Mouse (Mus musculus) cerebellum, adult 9-10 months (tissue): ENCODE measurements around the gene Sox5.

ENCODE experiments used
- DNase-seq: peaks from one replicate; pipeline ENCODE4 v3.0.0; 2022

Gene Sox5

DNA sequence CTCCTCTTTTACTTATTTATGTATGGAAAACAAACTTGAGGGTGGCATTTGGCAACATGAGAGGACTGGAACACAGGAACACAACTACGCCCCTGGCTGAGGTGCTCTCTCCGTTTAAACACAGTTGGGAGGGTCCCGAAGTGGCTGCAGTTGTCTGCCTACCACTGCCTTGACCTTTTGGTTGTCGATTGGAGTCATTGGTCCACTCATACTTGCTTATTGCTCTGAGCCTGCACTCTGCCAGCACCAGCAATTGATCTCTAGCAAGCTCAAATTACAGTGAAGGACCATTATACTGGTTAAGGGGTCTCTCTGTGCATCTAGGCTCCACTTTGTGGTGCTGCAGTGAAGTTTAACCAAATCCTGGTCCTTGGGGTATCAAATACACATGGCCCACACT, 950.5 kb downstream of the Sox5 start:
- no peak for DNase-seq

DNA sequence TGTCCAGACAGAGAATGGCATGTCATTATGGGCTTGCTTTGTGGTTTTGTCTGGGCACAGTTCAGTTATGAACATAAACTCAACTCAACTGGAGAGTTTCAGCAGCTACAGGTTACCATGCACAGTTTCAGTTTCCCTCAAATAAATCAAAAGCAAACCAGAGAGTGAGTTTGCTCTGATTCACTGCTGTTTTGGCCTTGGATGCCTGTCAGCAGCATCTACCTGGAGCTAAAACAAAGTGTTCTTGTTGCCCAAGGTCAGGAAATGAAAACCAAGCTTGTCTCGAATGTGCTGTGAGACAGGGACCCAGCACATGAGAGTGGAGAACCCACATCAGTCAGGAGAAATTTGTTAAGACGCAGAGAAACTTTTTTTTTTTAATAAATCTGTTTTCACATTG, 951.6 kb downstream of the Sox5 start:
- no peak for DNase-seq

DNA sequence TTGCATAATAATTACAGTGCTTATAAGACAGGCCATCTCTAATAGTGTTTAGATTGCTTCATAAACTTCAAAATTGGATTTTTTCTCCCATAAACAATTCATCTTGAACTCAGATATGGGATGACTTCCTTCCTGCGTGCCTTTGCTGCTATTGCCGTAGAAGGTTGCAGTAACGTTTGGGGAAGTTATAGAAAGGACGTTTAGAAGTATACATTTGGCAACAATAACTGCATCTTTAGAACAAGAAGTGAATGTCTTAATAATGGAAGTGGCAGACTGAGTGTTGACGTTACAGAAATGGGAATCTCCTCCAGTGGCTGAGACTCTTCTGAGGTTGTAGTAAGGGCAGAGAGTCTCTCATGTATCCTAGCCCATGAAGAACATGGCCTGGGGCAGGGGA, 955.0 kb downstream of the Sox5 start:
- DNase-seq = no peak

DNA sequence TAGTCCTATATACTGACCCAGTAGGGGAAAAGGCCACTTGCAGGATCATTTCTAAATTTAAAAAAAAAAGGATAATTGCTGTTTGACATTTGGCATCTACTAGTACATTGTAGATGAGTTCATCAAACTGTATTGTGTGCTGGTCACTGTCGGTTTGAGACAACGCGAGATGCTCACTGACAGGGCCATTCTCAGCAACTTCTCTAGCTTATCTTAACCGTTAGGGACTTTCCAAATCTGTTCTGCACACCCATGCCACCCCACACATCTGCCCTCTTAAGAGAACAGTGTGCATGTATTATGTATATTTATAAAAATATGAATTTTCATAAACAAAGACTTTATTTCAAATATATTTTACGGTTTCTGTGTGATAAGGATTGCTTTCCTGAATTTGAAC, 955.8 kb downstream of the Sox5 start:
- DNase-seq = no peak

DNA sequence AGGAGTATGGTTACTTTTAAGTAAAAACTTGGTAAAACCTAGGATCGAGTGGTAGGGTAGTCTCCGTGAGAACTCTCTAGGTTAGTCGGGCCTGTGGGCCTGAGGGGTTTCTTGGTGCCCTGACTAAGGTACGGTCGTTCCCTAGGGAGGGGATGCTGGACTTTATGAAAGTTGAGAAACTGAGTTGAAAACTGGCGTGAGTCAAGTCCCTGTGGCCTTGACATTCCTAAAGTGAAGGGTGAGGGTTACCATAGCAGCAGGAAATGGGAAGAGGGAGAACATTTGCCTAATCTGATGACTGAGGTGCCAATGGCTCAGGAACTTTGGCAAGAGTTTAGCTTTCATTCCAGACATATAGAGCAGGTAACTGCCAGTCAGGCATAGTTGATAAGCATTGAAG, 956.7 kb downstream of the Sox5 start:
- no peak for DNase-seq

DNA sequence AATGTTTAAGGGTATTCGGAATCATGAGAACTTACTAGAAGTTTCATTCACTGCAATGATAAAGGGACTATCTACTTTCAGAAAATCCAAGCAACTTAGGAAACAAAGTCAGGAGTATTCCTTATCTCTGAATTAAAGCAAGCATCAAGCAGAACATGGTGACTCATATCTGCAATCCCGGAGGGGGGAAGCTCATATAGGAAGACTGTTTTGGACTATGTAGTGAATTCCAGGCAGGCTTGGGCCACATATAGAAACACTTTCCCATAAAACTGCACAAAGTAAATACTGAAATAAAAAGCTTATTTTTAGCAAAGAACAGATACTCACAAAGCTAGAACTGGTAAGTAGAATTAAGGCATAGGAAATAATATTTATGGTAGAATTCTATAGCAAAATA, 993.3 kb downstream of the Sox5 start:
- no peak for DNase-seq

DNA sequence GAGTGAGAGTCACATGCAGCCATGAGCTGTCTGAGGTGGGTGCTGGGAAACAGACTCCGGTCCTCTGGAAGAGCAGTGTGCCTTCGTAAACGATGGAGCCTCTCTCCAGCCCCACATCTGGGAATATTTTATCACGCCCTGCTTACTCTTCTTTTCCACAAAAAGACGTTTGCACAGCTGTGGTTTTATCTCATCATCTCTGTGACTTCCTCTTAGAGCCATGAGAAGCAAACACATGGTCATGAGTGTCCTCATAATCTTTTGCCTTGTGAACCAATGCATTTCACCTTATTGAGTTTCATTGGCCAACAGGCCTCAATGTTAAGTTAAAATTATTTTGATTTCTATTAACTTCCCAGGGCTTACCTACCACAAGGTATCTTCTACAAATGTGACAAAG, 994.4 kb downstream of the Sox5 start:
- no peak for DNase-seq

DNA sequence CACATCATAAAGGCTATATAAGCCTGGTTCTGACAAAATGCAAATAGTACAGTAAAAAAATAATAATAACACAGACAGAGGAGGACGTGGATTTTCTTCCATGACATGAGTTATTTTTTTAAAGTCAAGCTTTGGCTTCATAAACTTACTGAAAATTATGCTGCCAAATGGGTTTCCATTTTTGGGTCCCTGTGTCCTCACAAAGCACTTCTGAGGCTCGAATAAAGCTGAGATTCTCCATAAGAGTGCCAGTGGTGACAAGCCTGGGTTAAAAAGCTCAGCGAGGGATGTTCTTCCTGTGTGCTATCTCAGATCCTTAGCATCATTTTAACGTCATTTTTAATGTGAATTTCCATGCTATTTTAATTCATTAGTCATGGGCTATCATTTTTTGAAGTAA, 996.1 kb downstream of the Sox5 start:
- no peak for DNase-seq
